Mouse (Mus musculus): ENCODE results near the gene Islr. TPM values are rescaled to one million over a fixed set of nuclear protein-coding genes. Genes with fewer than 3 reads are reported as not detected.

The Islr gene
- polyA plus RNA-seq, 1 experiment from 2014 or later = 2.9 TPM

- H3K27me3 ChIP-seq (ENCODE audit: insufficient read depth, low read length) = no peaks in the 10 kb centered on the region
- peaks cover 26% of the 10 kb centered on the region for H3K4me1 ChIP-seq (ENCODE audit: insufficient read depth)
- 5% methylated on average over 7 of the region's 7 CpGs for WGBS (ENCODE audit: insufficient replicate concordance)
- H3K4me3 ChIP-seq (ENCODE audit: low read depth, low read length) = peak overlapping the region; percentile 80
- peak overlapping the region; percentile 95 for H3K27ac ChIP-seq (ENCODE audit: low read depth)
- TF ChIP-seq EP300 (IDR thresholded peaks at IDR 0.05; ENCODE audit: low read depth) = no peak
- TF ChIP-seq CTCF (IDR thresholded peaks at IDR 0.05; ENCODE audit: low read depth) = no peak
- H3K9ac ChIP-seq (replicated peaks) = peak overlapping the region; percentile 86
- DNase-seq (peak; percentile 42), ATAC-seq (no peak)
- no peaks in the 10 kb centered on the region for H3K9me3 ChIP-seq (ENCODE audit: low read length)
- H3K36me3 ChIP-seq (replicated peaks; ENCODE audit: insufficient read depth, low read length) = peaks cover 10% of the 10 kb centered on the region
- peak overlapping the region; percentile 84 for H3K4me2 ChIP-seq (ENCODE audit: low read depth, low read length)
Measured at GRCm38 (mm10) chr9:58248746-58249413, 44.8 kb upstream of the Islr start.

DNA sequence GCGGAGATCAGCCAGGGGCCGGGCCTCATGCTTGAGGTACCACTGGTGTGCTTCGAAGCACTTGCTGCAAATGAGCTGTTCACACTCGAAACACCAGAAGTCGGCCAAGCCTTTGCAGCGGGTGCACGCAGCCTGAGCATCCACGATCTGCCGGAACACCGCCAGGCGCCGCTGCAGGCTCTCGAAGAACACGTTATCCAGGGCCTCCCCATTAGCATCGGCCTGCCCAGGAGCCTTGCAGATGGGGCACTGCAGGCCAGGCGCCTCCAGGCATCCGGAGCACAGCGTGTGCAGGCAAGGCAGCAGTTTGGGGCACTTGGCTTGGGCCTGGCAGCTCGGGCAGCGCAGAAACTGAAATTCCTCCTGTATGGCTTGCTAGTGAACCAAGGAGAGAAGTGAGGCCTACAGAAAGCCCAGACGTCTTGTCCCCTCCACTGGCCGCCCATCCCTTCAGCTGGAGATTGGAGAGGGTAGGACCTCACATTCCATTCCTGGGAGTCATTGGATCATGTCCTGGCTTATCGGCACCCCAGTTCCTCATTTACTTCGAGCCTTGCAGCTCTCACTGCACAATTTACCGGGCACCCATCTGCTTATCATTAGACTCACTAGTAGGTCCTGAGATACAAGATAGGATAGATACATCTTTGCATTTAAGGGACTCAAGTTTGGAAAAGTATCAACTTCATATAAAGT is 43.1 kb upstream of the Islr start:
- peak; percentile 95 for TF ChIP-seq CTCF (IDR thresholded peaks at IDR 0.05; ENCODE audit: low read depth)
- no peak for TF ChIP-seq EP300 (IDR thresholded peaks at IDR 0.05; ENCODE audit: low read depth)

DNA sequence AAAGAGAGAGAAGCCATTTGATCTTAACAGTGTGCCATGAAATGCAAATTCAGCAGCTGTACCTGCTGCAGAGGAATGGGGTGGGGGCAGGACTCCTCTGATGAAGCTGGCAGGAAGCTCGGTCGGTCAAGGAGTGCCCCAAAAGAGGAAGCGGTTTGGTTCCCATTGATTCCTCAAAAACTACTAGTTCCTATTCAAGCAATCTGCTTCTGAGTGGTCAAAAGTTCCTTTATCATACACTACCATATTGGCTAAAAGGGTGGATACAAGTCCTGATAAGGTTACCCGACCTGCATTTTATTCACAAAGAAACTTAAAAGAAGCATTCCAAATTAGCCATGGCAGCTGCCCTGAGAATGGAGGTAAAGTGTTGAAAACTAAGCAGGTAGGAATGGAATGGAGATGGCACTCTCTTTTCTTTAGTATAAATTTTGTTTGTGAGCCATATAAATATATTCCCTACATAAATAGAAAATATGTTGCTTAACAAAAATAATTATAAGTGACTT is 42.0 kb upstream of the Islr start:
- Histone ChIP-seq H3K4me2 (ENCODE audit: low read depth, low read length) (peak overlapping the region; percentile 84), H3K4me3 (ENCODE audit: low read depth, low read length) (peak overlapping the region; percentile 80)
- ATAC-seq = no peak

More for the DNA sequence above, 43.1 kb upstream of the Islr start:
- WGBS (ENCODE audit: insufficient replicate concordance) = 12% methylated on average over 25 of the region's 25 CpGs
- Histone ChIP-seq H3K9me3 (ENCODE audit: low read length) (no peaks in the 10 kb centered on the region), H3K36me3 (replicated peaks; ENCODE audit: insufficient read depth, low read length) (peaks cover 25% of the 10 kb centered on the region), H3K4me2 (ENCODE audit: low read depth, low read length) (peak overlapping the region; percentile 84), H3K4me3 (ENCODE audit: low read depth, low read length) (peak overlapping the region; percentile 80), H3K9ac (replicated peaks) (peak overlapping the region; percentile 86), H3K27me3 (ENCODE audit: insufficient read depth, low read length) (no peaks in the 10 kb centered on the region), H3K27ac (ENCODE audit: low read depth) (peak overlapping the region; percentile 74), H3K4me1 (ENCODE audit: insufficient read depth) (peaks cover 41% of the 10 kb centered on the region)
- ATAC-seq = peak; percentile 77
- peak; percentile 88 for DNase-seq

GRCm38 (mm10) chr9:58243696-58244095 is 39.6 kb upstream of the Islr start:
- ATAC-seq (no peak), DNase-seq (no peak)
- no peak overlapping the region for H3K4me3 ChIP-seq (ENCODE audit: low read depth, low read length)
- peaks cover 38% of the 10 kb centered on the region for H3K36me3 ChIP-seq (replicated peaks; ENCODE audit: insufficient read depth, low read length)
- WGBS (ENCODE audit: insufficient replicate concordance) = 71% methylated on average over 6 of the region's 6 CpGs
- H3K9ac ChIP-seq (replicated peaks) = 0 out of 2 replicates have a peak overlapping the region, but pooled peaks have one; percentile 4
- H3K27me3 ChIP-seq (ENCODE audit: insufficient read depth, low read length) = no peaks in the 10 kb centered on the region
- peaks cover 44% of the 10 kb centered on the region for H3K4me1 ChIP-seq (ENCODE audit: insufficient read depth)
- 0 out of 2 replicates have a peak overlapping the region, but pooled peaks have one; percentile 35 for H3K4me2 ChIP-seq (ENCODE audit: low read depth, low read length)
- TF ChIP-seq EP300 (IDR thresholded peaks at IDR 0.05; ENCODE audit: low read depth) = no peak
- no peak for TF ChIP-seq CTCF (IDR thresholded peaks at IDR 0.05; ENCODE audit: low read depth)
- no peak overlapping the region for H3K27ac ChIP-seq (ENCODE audit: low read depth)
- no peaks in the 10 kb centered on the region for H3K9me3 ChIP-seq (ENCODE audit: low read length)

More for the DNA sequence above, 42.0 kb upstream of the Islr start:
- peaks cover 52% of the 10 kb centered on the region for H3K4me1 ChIP-seq (ENCODE audit: insufficient read depth)
- no peaks in the 10 kb centered on the region for H3K9me3 ChIP-seq (ENCODE audit: low read length)
- 26% methylated on average over 4 of the region's 4 CpGs for WGBS (ENCODE audit: insufficient replicate concordance)
- H3K27ac ChIP-seq (ENCODE audit: low read depth) = peak overlapping the region; percentile 56; the same call in 1 of the 2 replicates
- DNase-seq = no peak
- no peaks in the 10 kb centered on the region for H3K27me3 ChIP-seq (ENCODE audit: insufficient read depth, low read length)
- TF ChIP-seq CTCF (IDR thresholded peaks at IDR 0.05; ENCODE audit: low read depth) (no peak), EP300 (IDR thresholded peaks at IDR 0.05; ENCODE audit: low read depth) (peak; percentile 88)
- H3K36me3 ChIP-seq (replicated peaks; ENCODE audit: insufficient read depth, low read length) = peaks cover 27% of the 10 kb centered on the region
- peak overlapping the region; percentile 52 for H3K9ac ChIP-seq (replicated peaks)

DNA sequence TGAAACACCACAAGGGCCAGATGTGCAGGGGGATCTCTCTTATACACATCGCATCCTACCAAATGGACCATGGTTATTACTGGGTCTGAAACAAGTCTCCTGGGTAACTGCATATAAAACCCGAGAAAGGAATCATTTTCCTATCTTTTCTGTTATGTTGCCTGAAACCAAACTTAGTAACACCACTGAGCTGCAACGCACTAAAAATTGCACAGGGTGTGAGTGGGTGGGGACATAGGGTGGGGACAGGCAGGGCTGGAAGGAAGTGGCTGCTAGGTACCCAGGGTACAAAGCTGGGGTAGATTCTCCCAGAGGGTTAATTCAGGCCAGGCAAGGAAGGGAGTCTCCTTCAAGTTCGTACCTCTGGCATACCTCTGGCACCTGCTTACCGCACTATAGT is 38.6 kb upstream of the Islr start:
- no peak for DNase-seq
- TF ChIP-seq EP300 (IDR thresholded peaks at IDR 0.05; ENCODE audit: low read depth) (no peak), CTCF (IDR thresholded peaks at IDR 0.05; ENCODE audit: low read depth) (no peak)

More for the DNA sequence above, 38.6 kb upstream of the Islr start:
- Histone ChIP-seq H3K27ac (ENCODE audit: low read depth) (peak overlapping the region; percentile 17; the same call in 1 of the 2 replicates), H3K9ac (replicated peaks) (0 out of 2 replicates have a peak overlapping the region, but pooled peaks have one; percentile 17), H3K4me3 (ENCODE audit: low read depth, low read length) (no peak overlapping the region), H3K36me3 (replicated peaks; ENCODE audit: insufficient read depth, low read length) (peaks cover 38% of the 10 kb centered on the region), H3K9me3 (ENCODE audit: low read length) (no peaks in the 10 kb centered on the region), H3K27me3 (ENCODE audit: insufficient read depth, low read length) (no peaks in the 10 kb centered on the region), H3K4me1 (ENCODE audit: insufficient read depth) (peaks cover 41% of the 10 kb centered on the region), H3K4me2 (ENCODE audit: low read depth, low read length) (peak overlapping the region; percentile 44)
- 61% methylated on average over 5 of the region's 5 CpGs for WGBS (ENCODE audit: insufficient replicate concordance)
- ATAC-seq = no peak

Measured in liver, postnatal 0 days (tissue).